Mouse (Mus musculus) testis, adult 2 months (tissue): ENCODE data around the gene Ssbp4.

Experiments
- CTCF ChIP-seq: fragments of 200-500 bp; IDR thresholded peaks from 2 replicates; pipeline ENCODE4 v1.5.1; 2012; ENCODE audit warnings: low read depth, mild to moderate bottlenecking, inconsistent platforms, low read length, moderate library complexity; ENCODE audit not compliant: control insufficient read depth, insufficient read depth, insufficient replicate concordance
- POLR2A ChIP-seq: fragments of 200-500 bp; IDR thresholded peaks from 2 replicates; pipeline ENCODE4 v1.6.1; 2012; ENCODE audit warnings: low read depth, mild to moderate bottlenecking, inconsistent platforms, low read length, moderate library complexity; ENCODE audit not compliant: control insufficient read depth

DNA sequence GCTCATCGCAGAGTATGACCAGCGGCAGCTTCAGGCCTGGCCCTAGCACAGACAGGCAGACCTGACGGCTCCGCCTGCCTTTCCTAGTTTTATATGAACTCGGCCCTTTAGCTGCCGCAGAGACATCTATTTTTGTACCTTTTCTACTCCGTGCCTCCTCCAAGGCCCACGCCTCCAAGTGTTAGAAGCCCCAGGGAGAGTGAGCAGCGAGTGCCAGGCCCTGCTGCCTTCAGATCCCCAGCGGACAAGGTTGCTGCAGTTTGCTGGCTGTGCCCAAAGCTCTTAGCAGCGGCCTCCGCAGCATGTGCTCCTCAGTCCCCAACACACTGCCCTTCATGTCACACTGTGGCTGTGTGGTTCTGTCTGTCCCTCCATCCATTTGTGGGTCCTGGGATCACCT, 17.1 kb downstream of the Ssbp4 start:
- TF ChIP-seq POLR2A (0 out of 2 replicates have a peak, but pooled peaks have one; percentile 4), CTCF (no peak)
